Mouse (Mus musculus) liver (tissue): ENCODE measurements around the gene Pik3r1.

Experiments used
- DNase-seq: peaks from one replicate; pipeline ENCODE4 v3.0.0-alpha.2; 2020; ENCODE audit warnings: mixed read lengths

Pik3r1 gene

GRCm38 (mm10) chr13:101735364-101736120 is 32.5 kb downstream of the Pik3r1 start:
- DNase-seq = no peak

- no peak for DNase-seq
Measured at GRCm38 (mm10) chr13:101734227-101734626, 33.8 kb downstream of the Pik3r1 start.

GRCm38 (mm10) chr13:101732675-101733074 is 35.3 kb downstream of the Pik3r1 start:
- DNase-seq = no peak

GRCm38 (mm10) chr13:101731777-101732176 is 36.2 kb downstream of the Pik3r1 start:
- DNase-seq = no peak

- DNase-seq = no peak
Measured at GRCm38 (mm10) chr13:101730351-101730750, 37.7 kb downstream of the Pik3r1 start.

GRCm38 (mm10) chr13:101729248-101730055 is 38.6 kb downstream of the Pik3r1 start:
- no peak for DNase-seq

- DNase-seq = peak; percentile 25
Measured at GRCm38 (mm10) chr13:101728816-101729215, 39.2 kb downstream of the Pik3r1 start.

- DNase-seq = no peak
Measured at GRCm38 (mm10) chr13:101728300-101728699, 39.7 kb downstream of the Pik3r1 start.

- DNase-seq = no peak
Measured at GRCm38 (mm10) chr13:101727837-101728236, 40.2 kb downstream of the Pik3r1 start.

- no peak for DNase-seq
Measured at GRCm38 (mm10) chr13:101726922-101727321, 41.1 kb downstream of the Pik3r1 start.

GRCm38 (mm10) chr13:101721901-101722595 is 46.0 kb downstream of the Pik3r1 start:
- no peak for DNase-seq

GRCm38 (mm10) chr13:101721154-101721553 is 46.9 kb downstream of the Pik3r1 start:
- no peak for DNase-seq

GRCm38 (mm10) chr13:101719312-101719870 is 48.6 kb downstream of the Pik3r1 start:
- peak; percentile 84 for DNase-seq

GRCm38 (mm10) chr13:101718744-101719143 is 49.3 kb downstream of the Pik3r1 start:
- DNase-seq = no peak

GRCm38 (mm10) chr13:101717836-101718235 is 50.2 kb downstream of the Pik3r1 start:
- no peak for DNase-seq

GRCm38 (mm10) chr13:101713429-101714088 is 54.5 kb downstream of the Pik3r1 start:
- DNase-seq = no peak

GRCm38 (mm10) chr13:101712720-101713428 is 55.1 kb downstream of the Pik3r1 start:
- no peak for DNase-seq

- DNase-seq = no peak
Measured at GRCm38 (mm10) chr13:101712099-101712498, 55.9 kb downstream of the Pik3r1 start.

- DNase-seq = no peak
Measured at GRCm38 (mm10) chr13:101711301-101711700, 56.7 kb downstream of the Pik3r1 start.

- no peak for DNase-seq
Measured at GRCm38 (mm10) chr13:101709788-101710187, 58.2 kb downstream of the Pik3r1 start.

GRCm38 (mm10) chr13:101707226-101707625 is 60.8 kb downstream of the Pik3r1 start:
- DNase-seq = no peak

GRCm38 (mm10) chr13:101706426-101706825 is 61.6 kb downstream of the Pik3r1 start:
- DNase-seq = no peak
